Mouse (Mus musculus): Measurements from ENCODE around the gene Hif3a.
A peak's percentile ranks its signal among the peaks of the same experiment; 100 is the strongest.
"Not testable (repeated sequence)": the region's sequence is repeated elsewhere in the genome, so short reads cannot be mapped to it uniquely, and the experiment has no call there.

Gene Hif3a

DNA sequence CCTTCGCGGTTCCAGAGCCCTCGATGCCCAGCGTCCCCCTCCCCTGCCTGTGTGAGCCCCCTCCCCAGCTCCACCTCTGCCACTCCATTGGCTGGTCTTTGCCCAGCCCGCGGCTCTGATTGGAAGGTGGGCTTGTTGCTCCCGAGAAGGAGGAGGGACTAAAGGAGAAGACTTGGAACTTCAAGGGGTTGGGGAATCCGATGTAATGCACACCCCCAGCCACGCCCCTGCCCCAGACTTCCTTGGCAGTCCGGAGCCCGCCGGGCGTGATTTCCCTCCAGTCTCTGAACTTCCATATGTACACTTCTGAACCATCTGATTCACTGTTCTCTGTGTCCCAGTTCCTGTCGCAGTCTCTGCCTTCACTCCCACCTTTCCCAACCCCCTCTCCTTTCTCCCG, at the start of gene Hif3a:
Gene Hif3a, minus strand, starts transcription at position 39 of the 400 bp plus-strand sequence.
- DNase-seq = no peak

DNA sequence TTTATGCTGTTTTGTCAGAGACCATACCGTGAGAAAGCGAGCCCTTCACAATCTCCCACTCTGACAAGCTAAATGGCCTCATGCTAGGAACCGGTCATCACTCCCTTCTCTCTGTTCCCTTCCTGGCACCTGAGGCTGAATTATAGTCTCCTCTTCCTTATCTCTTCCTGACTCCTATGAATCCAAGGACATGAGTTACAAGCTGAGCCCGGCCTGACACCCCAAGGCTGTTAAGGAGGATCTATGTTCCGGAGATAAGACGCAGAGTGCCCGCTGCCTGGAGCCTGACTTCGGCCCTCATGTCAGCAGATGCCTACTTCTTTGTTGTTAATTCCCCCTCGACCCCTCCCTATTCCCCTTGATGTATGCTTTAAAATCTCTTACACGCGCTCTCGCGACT, 39.4 kb upstream of the Hif3a start:
- not testable (repeated sequence) for DNase-seq

GRCm38 (mm10) chr7:17091280-17091679, 29.1 kb upstream of the Hif3a start:
- peak; percentile 33 for DNase-seq

GRCm38 (mm10) chr7:17090058-17090585, 27.9 kb upstream of the Hif3a start:
- DNase-seq = no peak

DNA sequence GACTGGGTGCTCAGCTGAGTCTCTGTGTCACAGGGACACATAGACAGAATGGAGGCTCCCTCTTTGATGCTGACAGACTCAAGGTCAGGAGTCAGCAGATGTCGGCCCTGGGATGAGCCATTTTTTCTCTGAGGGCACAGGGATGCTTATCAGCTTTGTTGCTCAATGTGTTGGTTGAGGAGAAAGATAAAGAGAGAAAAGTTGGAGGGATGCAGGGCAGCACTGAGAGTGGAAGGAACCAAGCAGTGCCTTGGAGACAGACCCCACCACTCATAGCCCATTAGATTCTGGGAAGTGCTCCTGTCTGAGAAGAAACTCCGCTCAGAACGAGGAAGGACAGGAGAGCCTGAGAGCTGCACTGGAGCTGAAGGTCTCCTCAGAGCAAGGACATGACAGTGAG, 25.5 kb upstream of the Hif3a start:
- no peak for DNase-seq

- no peak for DNase-seq
These were observed 20.5 kb upstream of the Hif3a start for GRCm38 (mm10) chr7:17082766-17083165.

DNA sequence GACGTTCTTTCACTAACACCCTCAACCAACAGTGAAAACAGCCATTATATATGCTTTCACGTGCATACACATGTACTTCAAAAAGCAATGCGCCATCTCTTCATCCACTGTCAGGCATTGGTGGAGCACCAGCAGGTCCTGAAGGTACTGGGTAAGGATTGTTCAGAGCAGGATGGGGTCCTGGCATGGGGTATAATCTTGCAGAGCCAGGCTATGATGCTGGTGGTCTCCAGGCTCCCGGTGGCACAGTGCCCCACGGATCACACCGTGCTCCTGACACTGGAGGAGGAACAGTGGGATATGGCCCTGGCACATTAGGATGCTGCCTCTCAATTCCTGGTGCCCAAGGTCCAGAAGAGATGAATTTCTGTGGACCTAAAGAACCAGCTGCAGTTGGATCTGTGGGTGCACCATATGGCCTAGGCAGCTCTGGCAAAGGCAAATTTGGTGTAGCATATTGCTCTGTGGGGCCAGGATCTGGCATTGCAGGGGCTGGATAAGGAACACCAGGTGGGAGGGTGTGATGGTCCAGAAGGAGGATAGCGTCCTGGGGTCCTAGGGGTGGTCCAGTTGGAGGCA, 15.9 kb upstream of the Hif3a start:
- DNase-seq = no peak

- no peak for DNase-seq
These were observed 14.3 kb upstream of the Hif3a start for GRCm38 (mm10) chr7:17076542-17076941.

DNA sequence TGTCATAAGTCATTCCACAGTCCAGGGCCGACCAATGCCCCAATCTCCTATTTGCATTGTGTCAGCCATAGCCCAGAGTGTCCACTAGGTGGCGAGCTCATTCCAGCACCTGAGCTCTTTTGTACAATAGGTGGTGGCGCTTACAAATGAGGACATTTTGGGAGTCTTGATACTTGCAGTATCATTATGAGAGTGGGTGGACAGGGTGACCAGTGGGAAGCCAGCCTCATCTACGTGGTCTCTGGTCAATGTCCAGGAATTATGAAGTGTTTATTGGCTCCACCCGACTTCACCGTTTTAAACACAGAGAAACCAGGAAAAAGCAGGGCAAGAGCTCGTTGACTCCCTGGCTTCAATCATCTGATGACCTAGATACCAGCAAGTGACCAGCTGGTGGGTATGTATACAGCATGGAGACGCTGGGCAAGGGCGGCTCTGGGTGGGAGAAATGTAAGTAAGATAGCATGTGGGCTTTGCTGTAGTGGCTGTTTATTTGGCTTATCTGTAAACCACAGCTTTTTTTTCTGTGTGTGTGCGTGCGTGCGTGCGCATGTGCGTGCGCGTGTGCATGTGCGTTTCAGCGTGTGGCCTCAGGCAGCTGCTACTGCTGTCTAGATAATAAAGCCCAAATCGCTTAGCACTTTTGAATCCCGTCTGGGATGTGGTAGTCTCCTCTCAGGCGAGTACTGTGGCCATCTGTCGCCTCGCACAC, 11.8 kb upstream of the Hif3a start, which contains the start of gene Psg16:
Gene Psg16, plus strand, starts transcription at position 137 of the 712 bp plus-strand sequence.
- peak; percentile 56 for DNase-seq

DNA sequence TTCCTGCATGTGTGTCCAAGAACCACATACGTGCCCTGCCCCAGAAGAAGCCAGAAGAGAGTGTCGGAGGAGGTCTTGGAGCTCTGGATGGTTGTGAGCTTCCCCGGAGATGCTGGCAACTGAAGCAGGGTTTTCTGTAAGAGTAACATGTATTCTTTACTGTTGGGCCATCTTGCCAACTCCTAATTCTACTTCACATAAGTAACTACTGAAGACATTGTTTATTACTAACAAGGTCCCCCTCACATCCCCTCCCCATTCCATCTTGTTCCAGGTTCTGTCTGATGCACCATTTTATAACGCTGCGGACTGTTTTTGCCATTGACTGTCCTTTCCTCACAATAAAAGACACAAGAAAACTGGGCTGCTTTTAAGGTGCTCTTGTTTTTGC, 11.3 kb upstream of the Hif3a start:
- no peak for DNase-seq

DNA sequence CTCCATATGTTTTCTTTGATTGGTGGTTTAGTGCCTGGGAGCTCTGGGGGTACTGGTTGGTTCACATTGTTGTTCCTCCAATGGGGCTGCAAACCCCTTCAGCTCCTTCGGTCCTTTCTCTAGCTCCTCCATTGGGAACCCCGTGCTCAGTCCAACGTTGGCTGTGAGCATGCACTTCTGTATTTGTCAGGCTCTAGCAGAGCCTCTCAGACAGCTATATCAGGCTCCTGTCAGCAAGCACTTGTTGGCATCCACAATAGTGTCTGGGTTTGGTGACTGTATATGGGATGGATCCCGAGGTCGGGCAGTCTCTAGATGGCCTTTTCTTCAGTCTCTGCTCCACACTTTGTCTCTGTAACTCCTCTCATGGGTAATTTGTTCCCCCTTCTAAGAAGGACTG, 5.4 kb upstream of the Hif3a start:
- not testable (repeated sequence) for DNase-seq

- no peak for DNase-seq
These were observed 4.8 kb upstream of the Hif3a start for GRCm38 (mm10) chr7:17067000-17067399.

GRCm38 (mm10) chr7:17066412-17066811, 4.2 kb upstream of the Hif3a start:
- DNase-seq = peak; percentile 83

DNA sequence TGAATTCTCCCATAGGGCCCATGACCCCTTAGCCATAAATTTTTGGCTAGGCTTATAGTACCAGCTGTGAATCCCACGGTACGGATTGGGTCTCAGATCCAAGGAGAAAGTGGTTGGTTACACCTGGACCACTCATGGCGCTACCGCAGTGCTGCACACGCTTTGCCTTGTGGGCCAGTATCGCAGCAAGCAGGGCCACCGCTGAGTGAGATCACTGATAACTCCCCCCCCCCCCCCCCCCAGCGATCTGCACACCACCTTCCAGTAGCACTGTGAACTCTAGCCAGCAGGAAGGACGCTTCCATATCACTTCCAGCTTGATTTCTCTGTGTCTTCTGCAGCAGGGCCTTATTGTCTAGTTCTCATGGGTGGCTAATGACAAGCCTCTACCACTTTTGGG, 3.4 kb upstream of the Hif3a start:
- DNase-seq = no peak

GRCm38 (mm10) chr7:17062845-17063244, 618 bp upstream of the Hif3a start:
- DNase-seq = no peak

DNA sequence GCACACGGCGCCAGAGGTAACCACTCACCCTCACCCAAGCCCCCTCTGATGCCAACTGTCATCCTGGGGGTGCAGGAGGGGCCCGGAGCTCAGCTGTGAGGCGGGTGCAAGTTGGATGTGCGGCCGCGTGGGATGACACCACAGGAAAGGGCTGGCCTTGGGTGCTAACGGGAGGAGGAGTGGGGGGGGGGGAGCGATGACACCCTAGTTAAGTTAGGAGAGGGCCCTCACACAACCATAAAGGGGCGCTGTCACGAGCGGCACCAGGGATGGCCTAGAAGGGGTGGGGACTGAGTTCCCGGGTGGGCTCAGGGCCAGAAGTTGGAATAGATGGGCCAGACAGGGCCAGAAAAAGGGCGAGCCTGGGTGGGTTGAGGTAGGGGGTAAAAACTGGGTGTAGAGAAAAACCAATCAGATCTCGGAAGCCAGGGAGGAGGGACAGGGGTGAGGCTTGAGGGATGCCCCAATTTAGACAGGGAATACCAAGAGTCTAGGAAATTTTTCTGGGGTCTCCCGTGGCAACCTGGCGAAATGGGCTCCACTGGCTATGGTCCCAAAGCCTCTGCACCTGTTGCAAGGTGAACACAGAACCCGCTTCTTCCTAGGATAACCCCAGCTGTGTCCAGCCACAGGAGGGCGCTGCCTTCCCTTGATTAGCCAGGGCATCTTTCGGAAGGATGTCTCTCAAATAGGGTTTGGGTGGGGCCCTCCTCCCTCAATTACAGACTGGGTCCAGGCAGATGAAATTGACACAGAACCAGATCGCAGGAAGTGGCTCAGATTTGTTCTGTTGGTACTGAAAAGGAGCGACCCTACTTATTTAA, 1.2 kb downstream of the Hif3a start:
- no peak for DNase-seq

DNA sequence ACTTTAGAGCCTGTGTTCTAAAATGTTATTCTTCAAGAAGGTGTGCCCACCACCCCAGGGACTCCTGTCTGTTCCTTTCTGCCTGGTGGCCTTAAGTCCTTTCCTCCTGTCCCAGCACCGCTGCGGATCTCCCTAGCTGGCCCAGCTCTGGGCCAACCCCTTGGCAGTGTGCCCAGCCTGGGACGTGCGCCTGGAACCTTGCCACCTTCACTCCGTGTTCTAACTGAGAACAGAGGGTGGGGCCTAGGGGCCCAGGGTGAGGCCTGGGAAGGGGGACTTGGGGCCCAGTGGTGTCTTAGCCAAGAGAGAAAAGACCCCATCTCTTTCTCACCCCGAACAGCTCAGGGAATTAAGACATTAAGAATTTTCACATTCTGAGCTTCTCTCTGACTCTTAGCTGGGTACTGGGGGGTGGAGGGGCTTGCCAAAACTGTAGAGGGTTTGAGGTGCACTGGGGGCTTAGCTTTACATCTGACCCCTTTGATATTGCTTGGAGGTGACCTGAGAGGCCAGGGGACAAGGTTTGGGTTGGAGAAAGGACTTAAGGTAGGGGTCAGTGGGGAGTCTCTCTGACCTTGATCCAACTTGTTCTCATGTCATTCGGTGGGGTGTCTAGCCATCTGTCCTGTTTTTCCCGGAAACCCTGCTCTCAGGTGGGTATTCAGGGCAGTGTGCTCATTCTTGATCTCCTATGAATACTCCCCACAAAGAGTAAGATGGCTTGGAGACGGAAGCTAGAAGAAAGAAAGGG, 2.0 kb downstream of the Hif3a start:
- DNase-seq = peak; percentile 31

DNA sequence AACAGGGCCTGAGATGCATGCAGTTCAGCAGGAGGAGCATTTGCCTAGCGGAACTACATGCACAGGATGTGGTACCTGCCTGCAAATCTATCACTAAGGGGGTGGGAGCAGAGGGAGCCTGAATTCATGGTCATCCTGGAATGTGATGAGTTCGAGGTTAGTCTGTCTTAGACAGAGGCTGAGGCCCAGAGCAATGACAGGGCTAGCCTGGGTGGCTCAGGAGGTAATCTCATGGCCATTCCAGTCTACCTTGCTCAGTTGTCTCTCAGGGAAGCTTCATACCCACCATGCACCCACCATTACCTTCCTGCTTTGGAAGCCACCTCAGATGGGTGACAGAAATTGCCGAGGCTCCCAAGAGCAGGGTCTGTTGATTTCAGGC, 2.8 kb downstream of the Hif3a start:
- peak; percentile 29 for DNase-seq

- DNase-seq = no peak
These were observed 3.3 kb downstream of the Hif3a start for GRCm38 (mm10) chr7:17058816-17059462.

DNA sequence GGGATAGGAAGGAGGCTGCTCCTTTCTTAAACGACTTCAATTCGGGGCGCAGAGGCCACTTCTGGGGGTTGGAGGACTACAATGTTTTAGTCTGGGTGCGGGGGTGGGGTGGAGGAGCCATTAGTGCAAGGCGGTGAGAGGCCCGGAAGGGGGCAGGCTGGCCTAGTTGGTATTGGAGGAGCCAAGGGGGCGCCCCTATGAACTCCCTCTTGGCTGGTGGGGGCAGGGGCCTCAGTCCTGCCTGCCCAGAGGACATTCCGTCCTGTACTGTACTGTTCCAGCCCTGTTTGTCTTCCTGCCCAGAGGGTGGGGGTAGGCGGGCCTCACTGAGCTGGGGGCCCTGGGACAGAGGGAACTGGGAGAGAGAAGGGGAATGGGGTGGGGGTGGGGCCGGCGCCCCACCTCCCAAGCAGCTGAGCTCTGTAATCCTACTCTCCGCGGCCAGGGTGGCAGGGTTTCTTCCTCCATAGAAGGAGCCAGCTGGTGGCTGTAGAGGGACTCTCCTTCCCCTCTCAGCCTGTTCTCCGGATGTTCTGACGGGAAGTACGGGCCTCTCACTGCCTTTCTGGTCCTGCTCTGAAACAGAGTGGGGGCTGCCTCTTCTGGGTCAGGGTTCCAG, 4.0 kb downstream of the Hif3a start:
- DNase-seq = peak; percentile 63

DNA sequence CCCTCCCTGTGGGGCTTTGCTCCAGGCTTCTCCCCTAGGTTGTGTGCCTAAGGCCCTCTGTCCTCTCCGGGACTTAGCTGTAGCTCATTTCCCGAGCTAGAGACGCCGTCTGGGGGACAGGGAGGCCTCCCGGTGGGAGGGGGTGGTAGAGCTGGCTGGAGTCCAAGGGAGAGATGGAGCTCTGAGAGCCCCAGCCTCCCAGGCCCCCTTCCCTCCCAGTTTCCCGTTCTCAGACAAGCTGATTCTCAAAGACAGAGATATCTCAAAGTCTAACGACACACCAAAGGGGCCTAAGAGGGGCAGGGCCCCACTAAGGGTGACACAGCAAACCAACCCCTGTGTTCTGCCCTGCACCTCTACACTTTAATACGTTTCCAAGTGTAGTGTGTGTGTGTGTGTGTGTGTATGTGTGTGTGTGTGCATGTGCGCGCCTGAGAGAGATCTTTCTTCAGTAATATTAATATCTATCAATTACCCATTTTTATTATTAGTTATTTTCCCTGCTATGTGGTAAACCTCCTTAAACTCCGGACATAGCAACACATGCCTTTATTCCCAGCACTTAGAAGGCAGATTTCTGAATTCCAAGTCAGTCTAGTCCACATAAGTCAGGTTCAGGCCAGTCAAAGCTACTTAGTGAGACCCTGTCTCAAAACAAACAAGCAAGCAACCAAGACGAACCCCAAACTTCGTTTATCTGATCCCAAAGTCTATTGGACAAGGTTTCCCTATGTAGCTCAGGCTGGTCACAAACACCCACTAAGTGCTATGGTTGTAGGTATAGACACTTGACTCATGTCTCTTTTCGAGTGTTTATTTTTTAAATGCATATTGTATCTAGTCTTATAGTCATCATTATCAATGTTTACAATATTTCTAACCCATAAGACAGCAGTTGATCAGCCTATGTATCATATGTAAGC, 5.4 kb downstream of the Hif3a start:
- DNase-seq = no peak

Data from thymus, postnatal 25 days (tissue).